Mouse (Mus musculus) CD4-positive, CD25-positive, alpha-beta regulatory T cell, adult 4 months (primary cell): Measurements from ENCODE around the gene Tnfrsf1a. TPM values are rescaled to one million over a fixed set of nuclear protein-coding genes. Genes with fewer than 3 reads are reported as not detected.
"Not testable (repeated sequence)": the region's sequence is repeated elsewhere in the genome, so short reads cannot be mapped to it uniquely, and the experiment has no call there.

Experiments
- ATAC-seq: one replicate; pipeline ENCODE4 v1.8.0; 2017
- polyA plus RNA-seq, 2 experiments: library from polyadenylated mRNA; unstranded; fragments of 100-300 nt; shearing (Covaris generic); gene quantifications; one replicate each; pipeline ENCODE4 v1.2.1; 2017

Gene Tnfrsf1a
- 10 to 100 TPM; 24.9 to 43.5 TPM for polyA plus RNA-seq

DNA sequence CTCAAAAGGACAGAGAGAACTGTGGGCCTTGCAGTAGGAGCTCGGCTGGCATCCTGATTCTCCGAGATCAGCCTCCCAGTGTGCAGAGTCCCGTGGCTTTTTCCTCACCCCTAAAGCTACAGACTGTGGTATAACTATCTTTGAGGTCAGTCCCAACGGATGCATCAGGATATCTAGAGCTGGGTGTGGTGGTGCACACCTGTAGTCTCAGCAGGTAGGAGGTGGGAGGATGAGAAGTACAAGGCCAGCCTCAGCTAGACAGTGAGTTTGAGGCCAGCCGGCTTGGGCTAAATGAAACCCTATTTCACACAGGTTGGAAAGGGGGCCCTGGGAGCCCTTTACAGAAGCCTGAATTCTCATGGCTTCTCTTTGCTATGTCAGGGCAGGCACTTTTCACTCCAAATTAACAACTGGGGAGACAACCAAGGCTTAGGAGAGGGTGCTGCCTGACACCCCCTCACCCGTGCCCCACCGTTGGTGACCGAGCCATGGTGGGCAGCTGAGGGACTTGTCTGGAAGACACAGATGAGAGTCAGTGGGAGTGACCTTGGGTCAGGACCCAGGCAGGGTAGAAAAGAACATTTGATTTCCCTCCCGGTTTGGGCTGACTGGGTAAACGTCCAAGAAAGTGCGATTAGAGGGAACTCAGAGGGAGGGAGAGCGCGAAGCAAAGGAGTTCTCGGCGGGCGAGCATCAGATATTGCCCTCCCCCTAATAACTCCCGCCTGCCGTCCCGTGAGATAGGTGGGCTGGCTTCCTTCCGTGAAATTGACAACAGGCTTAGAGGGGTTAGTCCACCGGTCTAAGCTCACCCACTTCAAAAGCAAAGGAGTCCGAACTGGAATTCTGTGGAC, at the start of gene Tnfrsf1a:
Gene Tnfrsf1a (plus strand): TSS at position 642 of the 854 bp plus-strand sequence.
- ATAC-seq, result no peak

DNA sequence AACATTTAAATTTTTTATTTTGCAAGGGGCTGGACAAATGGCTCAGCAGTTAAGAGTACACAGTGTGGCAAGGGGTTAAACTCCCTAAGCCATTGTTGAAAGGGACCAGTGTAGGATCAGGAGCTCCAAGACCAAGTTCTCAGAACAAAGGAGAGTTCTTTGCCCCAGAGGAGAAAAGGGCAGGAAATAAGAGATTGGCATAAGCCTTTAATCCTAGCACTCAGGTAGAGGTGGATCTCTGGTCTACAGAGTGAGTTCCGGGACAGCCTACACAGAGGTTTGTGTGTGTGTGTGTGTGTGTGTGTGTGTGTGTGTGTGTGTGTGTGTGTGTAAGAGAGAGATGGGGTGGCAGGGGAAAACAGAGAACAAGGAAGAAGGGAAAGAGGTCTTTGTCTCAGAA, 48.2 kb upstream of the Tnfrsf1a start:
- ATAC-seq, result no peak

DNA sequence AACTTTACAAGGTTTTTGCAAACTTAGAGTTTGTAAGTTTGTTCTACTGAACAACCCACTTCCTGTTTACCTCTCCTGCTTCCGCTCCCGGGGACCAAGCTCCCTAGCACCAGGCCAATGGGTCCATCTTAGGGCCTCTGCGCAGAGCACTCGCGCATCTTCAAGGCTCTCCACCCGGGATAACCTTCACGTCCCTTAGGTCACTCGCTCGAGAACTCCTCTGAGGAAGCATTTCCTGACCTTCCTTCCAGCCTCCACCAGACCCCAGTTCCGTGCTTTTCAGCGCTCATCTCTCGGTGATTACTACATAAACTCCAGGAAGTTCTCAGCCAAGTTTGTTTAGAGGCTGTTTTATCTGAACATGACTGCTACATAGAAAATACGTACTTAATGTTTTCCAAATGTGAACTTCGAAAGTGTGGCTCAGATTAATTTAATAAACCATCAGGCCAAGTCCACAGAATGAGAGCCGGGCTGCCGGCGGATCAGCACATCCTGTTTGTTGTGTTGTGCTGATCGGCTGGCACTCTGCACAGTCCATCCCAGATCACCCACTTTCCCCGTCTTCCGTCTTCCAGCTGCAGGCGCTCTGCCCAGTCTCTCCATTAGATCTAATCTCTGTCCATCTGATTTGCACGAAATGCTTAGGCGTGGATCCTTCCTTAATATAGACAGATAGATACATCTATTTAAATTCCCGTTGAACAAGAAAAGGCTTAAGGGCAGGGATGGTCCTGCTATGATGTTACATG, 46.8 kb upstream of the Tnfrsf1a start:
- ATAC-seq, result no peak

DNA sequence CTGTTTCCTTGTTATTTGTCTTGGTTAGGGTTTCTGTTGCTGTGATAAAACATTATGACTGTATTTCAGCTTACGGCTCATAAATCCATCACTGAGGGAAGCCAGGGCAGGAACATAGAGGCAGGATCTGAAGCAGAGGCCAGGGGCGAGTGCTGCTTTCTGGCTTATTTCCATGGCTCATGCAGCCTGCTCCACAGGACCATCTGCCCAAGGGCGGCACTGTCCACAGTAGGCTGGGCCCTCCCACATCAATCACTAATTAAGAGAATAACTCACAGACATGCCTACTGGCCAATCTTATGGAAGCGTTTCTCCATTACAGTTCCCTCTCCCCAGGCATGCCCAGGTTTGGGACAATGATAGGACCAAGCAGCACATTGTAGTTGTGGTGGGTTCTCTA, 45.9 kb upstream of the Tnfrsf1a start:
- ATAC-seq, result no peak

DNA sequence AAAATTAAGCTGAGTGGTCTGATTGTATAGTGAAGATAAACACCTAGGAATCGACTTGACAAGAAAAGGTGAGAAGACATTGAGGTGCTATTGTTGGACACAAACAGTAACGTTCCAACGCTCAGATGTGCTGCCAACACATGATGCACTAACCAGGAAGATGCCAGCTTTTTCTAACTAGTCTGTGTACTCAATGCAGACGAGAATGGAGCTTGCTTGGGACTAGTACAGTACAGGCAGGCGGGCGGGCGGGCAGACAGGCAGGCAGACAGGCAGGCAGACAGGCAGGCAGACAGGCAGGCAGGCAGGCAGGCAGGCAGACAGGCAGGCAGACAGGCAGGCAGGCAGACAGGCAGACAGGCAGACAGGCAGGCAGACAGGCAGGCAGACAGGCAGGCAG, 44.8 kb upstream of the Tnfrsf1a start:
- not testable (repeated sequence) for ATAC-seq

DNA sequence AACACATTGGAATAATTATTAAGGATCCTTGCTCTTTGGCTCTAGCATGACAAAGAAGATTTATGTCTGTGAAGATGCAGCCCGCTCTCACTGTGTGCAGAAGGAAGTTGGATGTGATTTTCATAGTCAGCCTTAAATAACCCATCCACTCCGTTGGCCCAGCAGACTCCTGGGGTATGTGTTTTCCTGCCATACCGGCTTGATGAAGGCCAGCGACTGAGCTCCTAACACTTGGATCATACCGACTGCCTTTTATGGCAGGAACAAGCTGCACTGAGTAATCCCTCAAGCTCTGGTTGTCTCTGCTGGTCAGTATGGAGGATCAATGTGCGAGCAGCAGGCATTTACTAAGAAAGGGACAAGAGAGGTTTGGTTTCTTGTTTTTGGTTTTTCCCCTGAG, 43.7 kb upstream of the Tnfrsf1a start:
- ATAC-seq, result no peak

DNA sequence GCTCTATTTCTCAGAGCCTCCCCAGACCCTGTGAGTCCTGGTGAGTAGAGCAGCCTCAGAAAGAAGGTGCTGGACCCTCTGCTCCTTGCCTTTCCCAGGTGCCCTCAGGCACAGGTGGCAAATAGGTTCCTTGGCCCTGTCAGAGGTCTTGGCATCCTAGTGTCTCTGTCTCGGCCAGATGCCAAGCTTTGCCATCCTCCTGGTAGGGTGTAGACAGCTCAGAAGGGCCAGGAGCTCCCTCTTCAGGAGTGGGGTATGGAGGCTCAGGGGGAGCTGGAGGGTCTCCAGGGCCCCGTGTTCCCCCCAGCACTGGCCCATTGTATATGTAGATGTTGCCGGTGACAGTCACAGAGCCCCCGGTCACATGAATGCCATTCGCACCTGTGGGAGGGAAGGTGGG, 42.1 kb upstream of the Tnfrsf1a start:
- ATAC-seq, result no peak

DNA sequence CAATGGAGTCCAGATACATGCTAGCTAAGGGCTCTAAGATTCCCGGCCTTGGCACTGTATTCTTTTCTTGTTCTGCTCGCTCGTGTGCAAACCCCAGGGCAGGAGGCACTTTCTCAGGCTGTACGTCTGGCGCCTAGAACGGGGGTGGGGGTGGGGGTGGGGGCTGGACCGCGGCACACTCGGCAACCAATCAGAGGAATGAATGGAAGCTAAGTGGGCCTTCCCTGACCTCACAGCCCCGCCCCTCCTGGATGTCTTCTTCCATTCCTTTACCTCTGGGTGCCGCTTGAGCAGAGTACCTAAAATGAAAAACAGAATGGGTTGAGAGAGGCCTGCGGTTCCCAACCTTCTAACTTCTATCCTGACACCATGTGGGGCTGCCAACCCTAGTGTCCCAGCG, 40.2 kb upstream of the Tnfrsf1a start:
- ATAC-seq, result no peak

DNA sequence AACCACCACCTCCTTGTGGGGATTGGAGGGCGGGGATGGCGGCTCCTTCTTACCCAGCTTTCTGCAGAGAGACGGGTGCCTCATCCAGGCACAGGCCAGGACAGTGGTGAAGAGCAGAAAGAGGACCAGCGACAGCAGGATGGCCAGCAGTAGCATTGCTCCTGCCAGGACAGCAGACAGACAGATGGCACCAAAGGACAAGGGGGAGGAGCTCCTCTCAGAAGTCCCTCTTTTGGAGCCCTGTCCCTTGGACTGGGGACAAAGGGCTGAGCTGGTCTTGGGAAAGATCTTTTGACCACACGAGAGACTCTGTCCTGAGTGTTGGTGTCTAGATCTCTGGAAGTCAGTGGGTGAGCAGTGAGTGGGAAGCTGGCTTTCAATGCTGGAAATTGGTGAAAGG, 39.8 kb upstream of the Tnfrsf1a start:
- no peak for ATAC-seq

DNA sequence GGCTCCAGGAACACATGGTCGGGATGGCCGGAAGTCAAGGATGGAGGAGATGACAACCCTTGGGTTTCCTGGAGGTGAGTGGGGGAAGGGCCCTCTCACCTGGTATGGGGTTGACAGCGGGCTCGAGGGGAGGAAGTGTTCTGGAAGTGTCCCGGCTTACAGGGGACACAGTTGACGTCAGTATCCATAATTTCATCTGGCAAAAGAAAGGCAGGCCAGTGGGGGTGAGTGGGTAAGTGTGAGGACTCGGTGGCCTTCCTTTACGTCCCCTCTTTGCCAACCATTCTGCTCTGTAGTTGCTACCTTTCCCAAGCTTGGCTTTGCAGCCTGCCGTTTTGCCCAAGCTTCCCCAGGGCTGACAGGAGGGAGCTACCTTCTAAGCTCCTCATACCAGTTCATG, 37.0 kb upstream of the Tnfrsf1a start:
- ATAC-seq, result no peak

DNA sequence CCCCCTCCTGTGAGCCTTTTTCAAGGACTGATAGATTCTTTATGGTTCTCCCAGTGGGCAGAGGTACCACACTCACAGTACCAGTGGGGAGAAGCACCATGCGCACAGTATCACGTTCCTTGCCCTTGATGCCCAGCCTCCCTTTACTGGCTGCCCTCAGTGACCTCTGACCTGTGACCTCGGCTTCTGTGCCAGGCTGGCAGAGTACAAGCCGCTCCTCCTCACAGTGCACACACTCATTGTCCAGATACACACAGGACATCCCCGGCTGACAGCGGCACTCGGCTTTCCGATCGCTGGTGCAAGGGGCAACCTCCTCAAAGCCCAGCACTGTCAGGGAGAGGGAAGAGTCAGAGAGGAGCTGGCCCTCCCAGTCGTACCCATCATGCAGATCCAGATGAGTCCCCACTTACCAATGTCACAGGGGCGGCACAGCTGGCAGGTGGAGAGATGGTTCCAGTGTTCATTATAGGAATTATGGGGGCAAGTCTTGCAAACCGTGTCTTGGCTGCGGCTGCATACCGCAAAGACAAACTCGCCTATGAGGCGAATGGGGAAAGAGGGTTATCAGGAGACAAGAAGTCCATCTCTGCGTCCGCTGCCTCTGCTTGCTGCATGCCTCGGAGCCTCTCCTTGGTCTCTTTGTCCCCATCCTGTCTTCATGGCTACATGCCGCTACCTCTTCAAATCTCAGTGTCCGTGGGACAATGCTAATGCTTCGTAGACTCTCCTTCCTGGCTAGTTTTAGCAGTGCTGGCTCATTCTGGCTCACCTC, 36.4 kb upstream of the Tnfrsf1a start:
- no peak for ATAC-seq

DNA sequence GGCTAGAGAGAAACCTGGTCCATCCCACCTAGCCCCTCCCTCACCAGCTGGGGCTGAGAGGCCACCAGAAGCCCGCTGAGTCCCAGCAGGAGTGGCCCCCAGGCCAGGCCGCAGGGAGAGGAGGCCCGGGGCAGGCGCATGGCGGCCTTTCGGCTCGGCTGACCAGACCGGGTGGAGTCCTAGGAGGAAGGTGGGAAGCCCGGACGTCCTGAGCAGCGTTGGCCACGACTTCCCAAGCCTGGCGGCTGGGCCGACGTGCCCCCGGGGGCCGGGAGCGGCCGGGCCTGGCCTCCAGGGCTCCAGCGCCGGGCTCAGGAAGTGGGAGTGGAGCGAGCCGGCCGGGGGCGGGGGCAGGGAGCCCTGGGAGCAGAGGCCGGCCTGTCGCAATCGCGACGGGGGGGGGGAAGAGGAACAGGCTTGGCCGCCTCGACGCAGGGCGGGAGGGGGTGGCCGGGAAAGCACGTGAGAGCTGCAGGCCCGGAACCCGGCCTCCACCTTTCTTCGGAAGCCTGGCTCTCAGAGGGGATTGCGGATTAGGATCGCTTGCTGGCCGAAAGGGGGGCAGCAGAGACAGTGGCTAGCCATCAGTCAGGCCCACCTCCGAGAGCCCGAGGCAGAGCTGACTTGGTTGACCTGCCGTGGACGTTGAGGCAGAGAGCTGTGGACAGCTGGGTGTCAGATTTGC, 35.5 kb upstream of the Tnfrsf1a start, which contains the start of gene Ltbr:
Gene Ltbr (minus strand): TSS at position 340 of the 685 bp plus-strand sequence.
- ATAC-seq, result no peak

DNA sequence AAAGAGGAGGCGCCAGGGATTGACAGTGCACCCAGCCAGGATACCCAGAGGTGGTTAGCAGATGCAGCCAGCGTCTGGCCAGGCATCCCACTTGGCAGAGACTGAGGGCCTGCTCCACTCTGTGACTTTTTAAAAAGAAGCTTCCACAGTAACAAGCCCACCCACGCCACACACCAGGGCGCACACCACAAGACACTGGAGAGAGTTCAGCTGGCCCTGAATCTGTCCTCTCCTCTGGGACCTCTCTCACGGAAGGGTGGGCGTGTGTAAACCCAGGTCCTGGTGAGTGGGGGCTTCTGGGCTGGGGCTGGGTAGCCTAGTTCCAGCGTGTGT, 35.0 kb upstream of the Tnfrsf1a start:
- ATAC-seq, result no peak

DNA sequence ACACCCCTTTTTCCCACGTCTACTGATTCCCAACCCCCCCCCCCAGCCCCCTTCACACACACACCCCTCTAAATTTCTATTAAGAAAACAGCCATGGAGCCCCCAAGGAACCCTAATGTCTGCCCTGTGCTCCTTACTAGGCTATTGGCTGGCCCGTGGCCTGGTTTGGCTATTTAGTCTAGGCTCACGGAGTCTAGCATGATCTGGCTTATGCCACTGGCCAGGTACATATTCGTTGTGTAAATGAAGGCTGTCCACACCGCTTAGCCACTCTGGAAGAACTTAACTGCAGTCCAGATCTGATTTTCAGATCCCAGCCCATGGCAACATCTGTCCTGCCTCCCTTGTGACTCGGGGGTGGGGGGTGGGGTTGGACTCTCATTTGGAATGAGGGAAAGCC, 34.4 kb upstream of the Tnfrsf1a start:
- ATAC-seq, result no peak

DNA sequence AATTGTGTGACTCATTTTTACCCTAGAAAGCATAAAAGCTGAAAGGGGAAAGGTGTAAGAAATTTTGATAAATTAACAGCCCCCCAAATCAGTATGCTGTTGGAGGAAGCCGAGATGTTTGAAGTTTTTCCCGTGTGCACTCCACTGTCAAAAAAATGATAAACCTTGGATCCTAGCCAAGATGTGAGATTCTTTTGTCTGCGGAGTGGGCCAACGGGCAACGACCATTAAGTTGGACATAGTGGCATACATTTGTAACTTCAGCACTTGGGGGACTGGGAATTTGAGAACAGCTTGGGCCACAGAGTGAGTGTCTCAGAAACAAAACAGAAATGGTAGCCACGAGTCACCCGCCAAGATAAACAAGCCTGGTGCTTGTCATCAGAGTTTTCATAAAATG, 32.1 kb upstream of the Tnfrsf1a start:
- no peak for ATAC-seq

DNA sequence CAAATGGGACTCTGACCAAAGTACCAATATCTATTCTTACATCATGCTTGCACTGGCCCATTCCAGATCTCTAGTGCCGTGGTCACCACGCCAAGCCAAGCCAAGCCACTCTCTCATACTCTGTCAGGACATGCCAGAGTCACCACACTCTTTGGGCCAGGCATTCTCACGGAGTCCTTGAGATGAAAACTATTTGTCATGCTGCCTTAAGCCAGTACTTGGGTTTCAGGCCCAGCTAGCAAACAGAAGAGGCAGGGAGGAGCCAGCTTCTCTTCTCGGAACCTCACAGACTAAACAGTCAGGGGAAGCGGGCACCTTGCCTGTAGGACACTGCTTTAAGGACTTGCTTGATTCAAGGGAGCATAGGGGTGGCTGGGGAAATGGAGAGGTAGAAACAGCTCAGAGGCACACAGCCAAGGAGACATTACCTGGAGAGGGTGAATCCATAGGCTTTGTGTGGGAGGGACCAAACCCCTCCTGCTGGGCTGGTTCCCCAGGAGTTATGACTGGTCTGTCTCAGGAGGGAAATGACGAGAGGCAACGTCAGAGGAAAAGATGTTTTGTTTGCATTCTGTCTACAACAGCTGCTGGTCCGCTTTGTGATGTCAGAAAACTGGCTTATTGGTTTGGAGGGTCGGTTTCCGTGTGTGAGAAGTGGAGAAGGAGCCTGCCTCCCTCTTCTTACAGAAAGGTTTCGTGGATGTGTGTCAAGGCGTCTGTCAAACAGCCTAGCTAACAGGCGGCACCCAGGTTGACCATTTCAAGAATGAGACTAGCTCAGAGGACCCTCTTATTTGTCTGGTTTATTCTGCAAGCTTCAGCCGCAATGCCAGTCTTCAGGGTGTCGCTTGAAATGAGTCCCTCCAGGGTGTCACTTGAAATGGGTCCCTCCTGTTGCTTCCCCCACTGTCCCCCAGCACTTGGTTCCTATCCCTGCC, 29.9 kb upstream of the Tnfrsf1a start:
- ATAC-seq, result no peak

DNA sequence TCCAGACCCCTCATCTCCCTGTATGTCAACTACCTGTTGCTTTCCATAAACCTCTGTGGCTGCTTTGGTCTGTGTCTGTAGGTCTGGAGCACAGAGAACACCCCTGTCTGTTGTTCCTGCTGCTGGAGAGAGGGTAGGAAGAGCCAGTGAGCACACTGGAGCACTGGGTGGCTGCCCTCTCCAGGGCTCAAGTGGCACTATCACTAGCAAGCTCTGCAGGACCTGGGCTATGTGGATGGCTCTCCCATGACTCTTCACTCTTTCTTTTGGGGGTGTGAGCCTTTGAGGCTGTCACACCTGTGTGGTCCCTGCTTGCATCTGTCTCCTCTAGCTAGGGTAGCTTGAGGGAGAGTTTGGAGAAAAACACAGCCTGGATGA, 29.3 kb upstream of the Tnfrsf1a start:
- ATAC-seq, result no peak

DNA sequence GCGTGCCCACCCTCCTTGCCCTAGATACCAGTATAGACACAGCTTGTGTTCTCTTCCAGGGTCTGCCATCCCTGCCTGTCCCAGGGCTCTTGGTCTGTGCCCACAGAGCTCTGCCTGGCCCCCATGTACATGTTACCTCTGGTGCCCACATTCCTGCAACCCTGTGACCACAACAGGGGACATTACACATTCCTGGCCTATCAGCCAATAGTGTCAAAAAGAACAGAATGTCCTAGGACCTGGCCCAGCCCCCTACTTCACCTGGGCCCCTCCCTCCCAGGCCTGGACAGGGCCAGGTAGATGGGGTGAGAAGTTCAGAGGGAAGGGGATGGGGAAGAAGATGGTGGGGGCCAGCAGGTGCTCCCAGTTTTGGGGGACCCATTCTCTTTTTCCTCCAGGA, 28.8 kb upstream of the Tnfrsf1a start, which contains the start of gene Scnn1a:
Gene Scnn1a (plus strand): TSS at position 337 of the 400 bp plus-strand sequence.
- no peak for ATAC-seq

DNA sequence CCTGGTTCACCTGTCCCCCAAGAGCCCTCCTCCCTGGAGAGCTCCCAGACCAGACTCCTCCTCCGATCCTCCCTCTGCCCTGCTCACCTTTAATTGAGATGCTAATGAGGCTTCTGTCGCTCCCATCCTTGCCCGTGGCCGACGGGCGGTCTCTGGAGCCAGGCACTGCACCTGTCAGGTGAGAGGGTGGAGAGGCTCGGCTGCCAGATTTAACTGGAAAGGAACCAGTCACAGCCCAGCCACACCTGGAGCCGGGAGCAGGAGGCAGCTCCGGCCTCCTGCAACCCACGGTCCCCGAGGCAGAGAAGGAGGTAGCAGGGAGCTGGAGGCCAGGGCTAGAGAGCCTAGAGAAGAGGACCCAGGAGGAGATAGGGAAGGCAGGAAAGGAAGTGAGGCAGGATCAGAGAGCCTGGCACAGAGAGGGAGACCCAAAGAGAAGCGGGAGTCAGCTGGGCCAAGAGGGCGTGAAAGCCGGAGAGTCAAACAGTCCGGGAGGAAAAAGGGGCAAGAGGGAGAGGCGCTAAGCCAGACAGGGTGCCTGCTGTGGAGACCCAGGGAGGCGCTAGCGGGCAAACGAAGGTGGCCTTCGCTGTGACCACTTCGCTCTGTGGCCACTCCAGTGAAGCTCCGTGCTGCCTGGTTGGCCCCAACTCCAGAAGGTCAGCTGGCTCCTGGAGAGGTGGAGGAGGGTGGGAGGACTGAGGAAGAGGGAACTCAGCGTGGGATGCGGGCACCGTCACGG, 27.9 kb upstream of the Tnfrsf1a start:
- ATAC-seq, result no peak

DNA sequence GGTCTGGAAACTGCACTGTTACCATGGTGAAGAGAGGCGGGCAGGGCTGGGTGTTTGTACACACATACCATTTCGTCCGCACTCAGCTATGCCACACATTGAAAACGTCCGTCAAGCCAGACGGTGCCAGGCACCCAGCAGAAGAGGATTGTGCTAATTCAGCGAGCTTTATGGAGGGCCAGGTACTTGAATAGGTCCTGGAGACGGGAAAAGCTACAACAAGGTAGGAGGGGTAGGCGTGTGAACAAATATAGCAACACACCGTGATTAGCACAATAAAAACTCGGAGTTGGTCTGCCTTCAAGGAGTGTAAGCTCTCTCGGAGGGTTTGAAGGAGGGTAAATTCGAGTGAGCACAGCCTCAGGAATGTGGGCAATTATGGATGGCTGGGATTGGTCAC, 26.4 kb upstream of the Tnfrsf1a start:
- ATAC-seq, result no peak

DNA sequence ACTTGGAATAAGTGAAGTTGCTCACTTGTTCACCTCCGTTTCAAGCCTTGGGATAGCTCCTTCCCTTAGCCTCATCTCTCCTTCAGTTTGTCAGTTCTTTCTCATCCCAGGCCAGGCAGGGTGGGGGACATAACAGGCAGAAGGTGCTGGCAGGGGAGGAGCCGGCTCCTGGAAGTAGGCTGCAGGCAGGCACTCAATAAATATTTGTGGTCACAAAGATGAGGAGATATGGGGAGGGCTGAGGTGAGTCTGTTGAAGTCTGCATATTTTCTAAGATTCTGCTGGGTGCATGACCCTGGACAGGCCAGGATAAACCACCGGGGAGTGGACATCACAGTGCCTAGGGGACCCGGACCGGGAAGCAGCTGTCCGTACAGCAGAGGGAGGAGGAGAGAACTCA, 25.6 kb upstream of the Tnfrsf1a start:
- ATAC-seq, result no peak
